10 mouse cellular contexts compared by ENCODE assay signal in genomic region chr6:129095166-129095565, GRCm38 (mm10). TPM values are rescaled to one million over a fixed set of nuclear protein-coding genes. Genes with fewer than 3 reads are reported as not detected.
A peak's percentile ranks its signal among the peaks of the same experiment; 100 is the strongest.
DNase-seq lines count a peak whose midpoint lies in the region; ATAC-seq lines count a peak whose summit lies in the region.
"Had no signal": no experiment of that assay in that cellular context is flagged by ENCODE, and none has a peak within 500 bp of the region (broad histone marks: within the 10 kb centered on the region; RNA-seq: fewer than 3 reads in every experiment).

No protein-coding gene starts in this region.

- H3K27me3 ChIP-seq in limb, embryonic 11.5 days (ENCODE audit: control insufficient read depth, insufficient read depth, low read length), result no peaks in the 10 kb centered on the region
- H3K27me3 ChIP-seq in limb, embryonic 10.5 days (ENCODE audit: low read depth, poor library complexity, severe bottlenecking), result no peaks in the 10 kb centered on the region
- no peaks in the 10 kb centered on the region for H3K27me3 ChIP-seq in limb, embryonic 15.5 days

- no peak overlapping the region for H3K4me2 ChIP-seq in limb, embryonic 11.5 days (ENCODE audit: low read depth, severe bottlenecking)
- no peak overlapping the region for H3K4me2 ChIP-seq in limb, embryonic 15.5 days

- ATAC-seq in limb, embryonic 11.5 days (ENCODE audit: insufficient number of reproducible peaks, low FRiP score, low TSS enrichment, low read depth), result 0 out of 2 replicates have a peak, but pooled peaks have one; percentile 44
- 0 out of 2 replicates have a peak, but pooled peaks have one; percentile 48 for ATAC-seq in limb, embryonic 15.5 days (ENCODE audit: insufficient number of reproducible peaks, low FRiP score, low TSS enrichment, low read depth)

- H3K4me3 ChIP-seq in limb, embryonic 11.5 days (ENCODE audit: low read depth, low read length), result no peak overlapping the region
- no peak overlapping the region for H3K4me3 ChIP-seq in limb, embryonic 10.5 days
- H3K4me3 ChIP-seq in limb, embryonic 15.5 days, result no peak overlapping the region
- H3K4me3 ChIP-seq: myocyte had no signal

- peak; percentile 30 for DNase-seq in adrenal gland, adult 2 months
- DNase-seq in adrenal gland, adult 8-10 months, result no peak
- DNase-seq in limb, embryonic 11.5 days (ENCODE audit: low spot score), result no peak
- DNase-seq in limb, embryonic 10.5 days (ENCODE audit: low spot score), result no peak
- DNase-seq in brain, adult 2 months (ENCODE audit: low read depth, low spot score), result peak; percentile 44
- peak; percentile 27 for DNase-seq in heart, postnatal 4 days
- peak; percentile 58 for DNase-seq in skeletal muscle tissue, adult 2 months (ENCODE audit: low read depth, low spot score)

- H3K36me3 ChIP-seq in limb, embryonic 11.5 days (ENCODE audit: control insufficient read depth, insufficient read depth, low read length), result no peaks in the 10 kb centered on the region
- no peaks in the 10 kb centered on the region for H3K36me3 ChIP-seq in limb, embryonic 10.5 days
- no peaks in the 10 kb centered on the region for H3K36me3 ChIP-seq in limb, embryonic 15.5 days

- H3K4me1 ChIP-seq in limb, embryonic 11.5 days (ENCODE audit: control insufficient read depth, insufficient read depth, low read length), result no peaks in the 10 kb centered on the region
- no peaks in the 10 kb centered on the region for H3K4me1 ChIP-seq in limb, embryonic 10.5 days
- no peaks in the 10 kb centered on the region for H3K4me1 ChIP-seq in limb, embryonic 15.5 days

- H3K27ac ChIP-seq in limb, embryonic 11.5 days (replicated peaks; ENCODE audit: low read depth, low read length), result no peak overlapping the region
- H3K27ac ChIP-seq in limb, embryonic 10.5 days, result no peak overlapping the region
- no peak overlapping the region for H3K27ac ChIP-seq in limb, embryonic 15.5 days

- H3K9ac ChIP-seq in limb, embryonic 11.5 days (ENCODE audit: low read length), result no peak overlapping the region
- no peak overlapping the region for H3K9ac ChIP-seq in limb, embryonic 15.5 days

- H3K9me3 ChIP-seq in limb, embryonic 11.5 days (ENCODE audit: control insufficient read depth, low read length), result no peaks in the 10 kb centered on the region; the same call in 1 of the 2 replicates
- H3K9me3 ChIP-seq in limb, embryonic 10.5 days (replicated peaks), result no peaks in the 10 kb centered on the region
- no peaks in the 10 kb centered on the region for H3K9me3 ChIP-seq in limb, embryonic 15.5 days

RNA-seq across cellular contexts. Expression of gene Clec2e, which starts 5.5 kb away (rescaled TPM):
- total RNA-seq in adrenal gland, adult 2 months (2021), result not detected
- polyA plus RNA-seq in adrenal gland, adult 2 months (2012; rRNA removed), result not detected in 2 replicates
- under 1 TPM in 1 of 4 experiments, not detected in 3; 0.19 TPM for total RNA-seq in adrenal gland, adult 8-10 months (2022)
- polyA plus RNA-seq in limb, embryonic 11.5 days (2014; fragmentation: Nextera tagmentation; extraction: Ambion mirVana), result not detected in 2 replicates
- polyA plus RNA-seq in limb, embryonic 10.5 days (2016; fragmentation: Nextera tagmentation; extraction: Ambion mirVana), result not detected in 2 replicates
- not detected for total RNA-seq in heart, postnatal 4 days (2021)
- not detected in 2 replicates for polyA plus RNA-seq in limb, embryonic 15.5 days (2015; fragmentation: Nextera tagmentation; extraction: Ambion mirVana)
- polyA plus RNA-seq: C2C12, myocyte had no signal

RNA-seq across cellular contexts. Expression of gene Klrb1f, which starts 49.5 kb away (rescaled TPM):
- total RNA-seq in adrenal gland, adult 2 months (2021), result under 1 TPM in 1 of 2 experiments, not detected in 1; 0.17 TPM
- polyA plus RNA-seq in adrenal gland, adult 2 months (2012; rRNA removed), result not detected in 2 replicates
- under 1 TPM in 2 of 4 experiments, not detected in 2; 0.32 to 0.52 TPM for total RNA-seq in adrenal gland, adult 8-10 months (2022)
- polyA plus RNA-seq in limb, embryonic 11.5 days (2014; fragmentation: Nextera tagmentation; extraction: Ambion mirVana), result 0.11 TPM in 1 of 2 replicates, not detected in the other
- 0.35 TPM in 1 of 2 replicates, not detected in the other for polyA plus RNA-seq in limb, embryonic 10.5 days (2016; fragmentation: Nextera tagmentation; extraction: Ambion mirVana)
- not detected for total RNA-seq in heart, postnatal 4 days (2021)
- 0.12 and 0.22 TPM in 2 replicates for polyA plus RNA-seq in limb, embryonic 15.5 days (2015; fragmentation: Nextera tagmentation; extraction: Ambion mirVana)
- polyA plus RNA-seq: C2C12, myocyte had no signal

Comparison
In these comparisons a context has a peak if more than half of its experiments do, and no peak if none do; other contexts are left out.
1. DNase-seq: peak in adrenal gland, adult 2 months (single experiment), brain, adult 2 months (single experiment), heart, postnatal 4 days (single experiment) and skeletal muscle tissue, adult 2 months (single experiment); none in adrenal gland, adult 8-10 months (single experiment), limb, embryonic 11.5 days (single experiment) and limb, embryonic 10.5 days (single experiment).